21 mouse cellular contexts compared by ENCODE assay signal in the genomic region with DNA sequence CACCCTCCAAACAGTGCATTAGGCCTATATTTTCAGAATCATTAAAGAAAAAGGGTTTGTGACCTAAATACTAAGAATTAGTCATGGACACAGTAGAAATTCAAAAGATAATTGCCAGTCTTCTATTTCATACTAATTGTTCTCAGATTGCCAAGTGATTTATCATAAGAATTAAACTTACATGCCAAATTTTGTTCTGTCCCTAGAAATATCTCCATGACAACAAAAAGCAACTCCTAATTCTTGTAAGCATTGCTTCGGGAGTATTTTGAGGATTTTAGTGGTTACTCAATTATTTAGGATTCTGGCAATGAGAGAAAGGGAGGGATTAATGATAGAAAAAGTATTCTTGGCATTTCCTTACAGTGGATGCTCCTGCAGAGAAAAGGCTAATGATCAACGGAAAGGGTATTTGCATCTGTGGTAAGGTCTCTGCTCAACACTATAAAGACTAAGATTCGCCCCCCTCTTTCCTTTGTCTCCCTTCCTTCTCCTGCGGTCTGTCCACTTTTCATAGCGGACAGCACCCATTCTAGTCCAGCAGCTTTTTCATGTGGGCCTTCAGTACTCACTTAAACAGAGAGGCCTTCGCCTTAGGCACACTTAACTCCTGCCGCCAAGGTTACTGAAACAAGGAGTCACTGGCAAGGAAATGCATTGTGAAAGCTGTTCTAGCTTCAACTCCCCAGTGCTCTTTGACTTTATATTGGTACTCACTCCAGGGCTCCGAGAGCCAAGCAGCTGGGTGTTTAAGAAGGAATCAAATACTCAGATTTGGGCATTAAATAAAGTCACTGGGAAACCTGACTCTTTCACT. TPM values are rescaled to one million over a fixed set of nuclear protein-coding genes. Genes with fewer than 3 reads are reported as not detected.
DNase-seq lines count a peak whose midpoint lies in the region; ATAC-seq and TF ChIP-seq lines count a peak whose summit lies in the region.
"Had no signal": no experiment of that assay in that cellular context is flagged by ENCODE, and none has a peak within 500 bp of the region (broad histone marks: within the 10 kb centered on the region; RNA-seq: fewer than 3 reads in every experiment).

No protein-coding gene starts in this region.

- 64% methylated on average over 8 of the region's 8 CpGs for WGBS in kidney, embryonic 16.5 days
- 41% methylated on average over 8 of the region's 8 CpGs for WGBS in midbrain, postnatal 0 days
- 59% methylated on average over 8 of the region's 8 CpGs for WGBS in midbrain, embryonic 11.5 days

- H3K27me3 ChIP-seq in kidney, embryonic 16.5 days (ENCODE audit: insufficient read depth, low read length): no peaks in the 10 kb centered on the region
- no peaks in the 10 kb centered on the region for H3K27me3 ChIP-seq in midbrain, postnatal 0 days (ENCODE audit: insufficient read depth, low read length)
- H3K27me3 ChIP-seq in midbrain, embryonic 11.5 days (ENCODE audit: control insufficient read depth, insufficient read depth, low read length): no peaks in the 10 kb centered on the region
- H3K27me3 ChIP-seq: heart, embryonic 15.5 days; hindbrain, embryonic 13.5 days; limb, embryonic 12.5 days; midbrain, embryonic 13.5 days had no signal

- DNase-seq in frontal cortex, adult 2 months (ENCODE audit: extremely low spot score in 1 of 2, low spot score in 1 of 2): no peak
- no peak for DNase-seq in kidney, postnatal 25 days
- no peak for DNase-seq in midbrain, postnatal 0 days (ENCODE audit: low spot score)
- no peak for DNase-seq in midbrain, embryonic 11.5 days (ENCODE audit: low spot score, missing footprints)
- DNase-seq in layer of hippocampus, postnatal 10 days (ENCODE audit: low spot score in 2 of 2): no peak
- no peak for DNase-seq in cerebellum, postnatal 25 days
- DNase-seq: adrenal gland, adult 8-10 months; cerebellum, adult 9-11 months; embryo, embryonic 11 days; forebrain, postnatal 0 days; gastrocnemius, postnatal 36 days had no signal

- peaks cover 16% of the 10 kb centered on the region; the same call in 1 of the 2 replicates for H3K4me1 ChIP-seq in kidney, embryonic 16.5 days (ENCODE audit: insufficient read depth, low read length)
- no peaks in the 10 kb centered on the region for H3K4me1 ChIP-seq in midbrain, postnatal 0 days (ENCODE audit: insufficient read depth, low read length)
- no peaks in the 10 kb centered on the region for H3K4me1 ChIP-seq in midbrain, embryonic 11.5 days (ENCODE audit: control insufficient read depth, insufficient read depth, low read length)
- H3K4me1 ChIP-seq: heart, embryonic 15.5 days; limb, embryonic 12.5 days; midbrain, embryonic 13.5 days had no signal

- no peak overlapping the region for H3K4me3 ChIP-seq in kidney, embryonic 16.5 days (ENCODE audit: low read length)
- no peak overlapping the region for H3K4me3 ChIP-seq in midbrain, postnatal 0 days (ENCODE audit: low read depth, low read length)
- H3K4me3 ChIP-seq in midbrain, embryonic 11.5 days (ENCODE audit: low read depth, low read length): no peak overlapping the region
- H3K4me3 ChIP-seq: erythroblast, embryonic 14.5 days; heart, embryonic 15.5 days; hindbrain, embryonic 13.5 days; left cerebral cortex, adult 2 months; limb, embryonic 12.5 days; midbrain, embryonic 13.5 days had no signal

- no peak overlapping the region for H3K4me2 ChIP-seq in kidney, embryonic 16.5 days (replicated peaks; ENCODE audit: low read depth, low read length)
- no peak overlapping the region for H3K4me2 ChIP-seq in midbrain, postnatal 0 days (ENCODE audit: low read depth, low read length, poor library complexity, severe bottlenecking)
- H3K4me2 ChIP-seq in midbrain, embryonic 11.5 days: no peak overlapping the region
- H3K4me2 ChIP-seq: heart, embryonic 15.5 days; hindbrain, embryonic 13.5 days; limb, embryonic 12.5 days; midbrain, embryonic 13.5 days had no signal

- H3K36me3 ChIP-seq in kidney, embryonic 16.5 days (ENCODE audit: insufficient read depth, low read length): no peaks in the 10 kb centered on the region
- H3K36me3 ChIP-seq in midbrain, postnatal 0 days (ENCODE audit: insufficient read depth, low read length): no peaks in the 10 kb centered on the region
- H3K36me3 ChIP-seq in midbrain, embryonic 11.5 days (ENCODE audit: control insufficient read depth, insufficient read depth, low read length): no peaks in the 10 kb centered on the region
- H3K36me3 ChIP-seq: heart, embryonic 15.5 days; hindbrain, embryonic 13.5 days; limb, embryonic 12.5 days; midbrain, embryonic 13.5 days had no signal

- TF ChIP-seq CTCF in midbrain, postnatal 0 days (IDR thresholded peaks at IDR 0.05): no peak

- H3K9me3 ChIP-seq in kidney, embryonic 16.5 days (ENCODE audit: low read length): no peaks in the 10 kb centered on the region
- no peaks in the 10 kb centered on the region for H3K9me3 ChIP-seq in midbrain, postnatal 0 days (ENCODE audit: low read length)
- no peaks in the 10 kb centered on the region for H3K9me3 ChIP-seq in midbrain, embryonic 11.5 days (ENCODE audit: control insufficient read depth, low read length)
- H3K9me3 ChIP-seq: heart, embryonic 15.5 days; hindbrain, embryonic 13.5 days; limb, embryonic 12.5 days; midbrain, embryonic 13.5 days had no signal

- peak; percentile 56 for ATAC-seq in frontal cortex, adult (ENCODE audit: low TSS enrichment)
- no peak for ATAC-seq in kidney, embryonic 16.5 days (ENCODE audit: low FRiP score, low TSS enrichment)
- ATAC-seq in midbrain, postnatal 0 days (ENCODE audit: low FRiP score): no peak
- no peak for ATAC-seq in midbrain, embryonic 11.5 days (ENCODE audit: low FRiP score)
- ATAC-seq: intestine, embryonic 16.5 days; midbrain, embryonic 13.5 days had no signal

- H3K27ac ChIP-seq in kidney, embryonic 16.5 days (ENCODE audit: low read length): peak overlapping the region; percentile 44; the same call in 1 of the 2 replicates
- peak overlapping the region; percentile 8; the same call in 1 of the 2 replicates for H3K27ac ChIP-seq in midbrain, postnatal 0 days (ENCODE audit: low read depth, low read length)
- no peak overlapping the region for H3K27ac ChIP-seq in midbrain, embryonic 11.5 days (ENCODE audit: low read depth, low read length)
- H3K27ac ChIP-seq: heart, embryonic 15.5 days; hindbrain, embryonic 13.5 days; left cerebral cortex, adult 2 months; limb, embryonic 12.5 days; macrophage; midbrain, embryonic 13.5 days had no signal

- H3K9ac ChIP-seq in kidney, embryonic 16.5 days (replicated peaks; ENCODE audit: low read length): no peak overlapping the region
- no peak overlapping the region for H3K9ac ChIP-seq in midbrain, postnatal 0 days (replicated peaks; ENCODE audit: low read length, poor library complexity, severe bottlenecking)
- no peak overlapping the region for H3K9ac ChIP-seq in midbrain, embryonic 11.5 days (ENCODE audit: low read length)
- H3K9ac ChIP-seq: forebrain, postnatal 0 days; heart, embryonic 15.5 days; hindbrain, embryonic 13.5 days; limb, embryonic 12.5 days; midbrain, embryonic 13.5 days had no signal

RNA-seq across cellular contexts. Expression of a gene that starts 58.5 kb away (rescaled TPM):
- polyA plus RNA-seq in frontal cortex, adult 2 months (2012; rRNA removed): 3.4 and 3.5 TPM in 2 replicates
- polyA plus RNA-seq in kidney, embryonic 16.5 days (2015; fragmentation: Nextera tagmentation; extraction: Ambion mirVana): 18.5 and 20.5 TPM in 2 replicates
- 3.0 and 3.2 TPM in 2 replicates for total RNA-seq in midbrain, postnatal 0 days (2014; rRNA removed)
- polyA plus RNA-seq in midbrain, postnatal 0 days (2015; fragmentation: Nextera tagmentation; extraction: Ambion mirVana): 0.46 and 0.47 TPM in 2 replicates
- polyA plus RNA-seq in midbrain, embryonic 11.5 days (2014; fragmentation: Nextera tagmentation; extraction: Ambion mirVana): 1.1 and 1.6 TPM in 2 replicates
- 10 to 100 TPM; 15.4 to 16.8 TPM for total RNA-seq in layer of hippocampus, postnatal 10 days (2021)
- polyA plus RNA-seq: erythroblast, embryonic 14.5 days had no signal
